In the genomic region with DNA sequence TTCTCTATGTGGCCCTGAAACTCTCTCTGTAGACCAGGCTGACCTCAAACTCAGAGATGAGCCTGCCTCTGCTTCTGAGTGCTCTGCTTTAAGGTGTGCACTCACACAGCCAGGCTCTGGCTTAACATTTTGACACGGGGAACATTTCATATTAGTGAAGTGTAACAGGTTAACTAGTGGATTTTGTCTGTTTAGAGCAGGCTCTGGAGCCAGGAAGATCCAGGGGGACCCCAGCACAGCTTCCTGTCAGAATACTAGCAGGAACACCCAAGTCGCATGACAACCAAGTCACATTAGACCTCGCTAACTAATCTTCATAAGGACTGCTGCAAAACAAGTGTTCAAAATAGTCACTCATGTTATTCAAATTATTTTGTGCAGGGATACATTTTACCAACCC, we compare ENCODE assay signal across 8 mouse cellular contexts. TPM values are rescaled to one million over a fixed set of nuclear protein-coding genes. Genes with fewer than 3 reads are reported as not detected.
DNase-seq lines count a peak whose midpoint lies in the region; ATAC-seq and TF ChIP-seq lines count a peak whose summit lies in the region.

No protein-coding gene starts in this region.

- H3K36me3 ChIP-seq in kidney, postnatal 0 days (ENCODE audit: insufficient read depth, low read length) = no peaks in the 10 kb centered on the region
- H3K36me3 ChIP-seq in hindbrain, embryonic 11.5 days (ENCODE audit: control insufficient read depth, insufficient read depth, low read length) = no peaks in the 10 kb centered on the region
- H3K36me3 ChIP-seq in midbrain, embryonic 13.5 days = no peaks in the 10 kb centered on the region

- peak overlapping the region; percentile 78; the same call in 1 of the 2 replicates for H3K9ac ChIP-seq in kidney, postnatal 0 days (ENCODE audit: low read depth, low read length)
- peak overlapping the region; percentile 61 for H3K9ac ChIP-seq in hindbrain, embryonic 11.5 days (ENCODE audit: low read depth, low read length)
- H3K9ac ChIP-seq in midbrain, embryonic 13.5 days (replicated peaks) = peak overlapping the region; percentile 75

- ATAC-seq in kidney, postnatal 0 days (replicated peaks; ENCODE audit: low FRiP score, low read depth) = no peak
- ATAC-seq in hindbrain, embryonic 11.5 days (ENCODE audit: low FRiP score) = no peak
- ATAC-seq in midbrain, embryonic 13.5 days = no peak

- H3K4me1 ChIP-seq in kidney, postnatal 0 days (replicated peaks; ENCODE audit: insufficient read depth, low read length) = 0 out of 2 replicates have a peak, but pooled peaks cover 4% of the 10 kb centered on the region
- H3K4me1 ChIP-seq in bone marrow macrophage, adult 2 months (ENCODE audit: control insufficient read depth, insufficient read depth, low read length) = peaks cover 14% of the 10 kb centered on the region
- no peaks in the 10 kb centered on the region for H3K4me1 ChIP-seq in hindbrain, embryonic 11.5 days (replicated peaks; ENCODE audit: control insufficient read depth, insufficient read depth, low read length)
- peaks cover 11% of the 10 kb centered on the region for H3K4me1 ChIP-seq in midbrain, embryonic 13.5 days (replicated peaks)

- H3K27me3 ChIP-seq in kidney, postnatal 0 days (ENCODE audit: insufficient read depth, low read length) = no peaks in the 10 kb centered on the region
- H3K27me3 ChIP-seq in hindbrain, embryonic 11.5 days (ENCODE audit: control insufficient read depth, insufficient read depth, low read length) = no peaks in the 10 kb centered on the region
- H3K27me3 ChIP-seq in midbrain, embryonic 13.5 days = peaks cover 3% of the 10 kb centered on the region; the same call in 1 of the 2 replicates

- no peak for TF ChIP-seq CTCF in kidney, postnatal 0 days (IDR thresholded peaks at IDR 0.05; ENCODE audit: low read depth)
- no peak for TF ChIP-seq CTCF in bone marrow macrophage, adult 2 months (IDR thresholded peaks at IDR 0.05; ENCODE audit: low read depth, low read length)

- TF ChIP-seq POLR2A in bone marrow macrophage, adult 2 months (IDR thresholded peaks at IDR 0.05; ENCODE audit: borderline replicate concordance, low read depth, low read length) = no peak

- intact Hi-C loops in gastrocnemius, postnatal 36 days (cut with DNase I) = no loop called here

- H3K4me2 ChIP-seq in kidney, postnatal 0 days (ENCODE audit: low read length) = peak overlapping the region; percentile 75
- peak overlapping the region; percentile 76 for H3K4me2 ChIP-seq in hindbrain, embryonic 11.5 days (replicated peaks; ENCODE audit: low read depth, low read length)
- peak overlapping the region; percentile 62 for H3K4me2 ChIP-seq in midbrain, embryonic 13.5 days (replicated peaks)

- 0 out of 2 replicates have a peak overlapping the region, but pooled peaks have one; percentile 94 for H3K27ac ChIP-seq in kidney, postnatal 0 days
- H3K27ac ChIP-seq in bone marrow macrophage, adult 2 months (ENCODE audit: insufficient read depth, low read depth, low read length) = 0 out of 2 replicates have a peak overlapping the region, but pooled peaks have one; percentile 18
- no peak overlapping the region for H3K27ac ChIP-seq in hindbrain, embryonic 11.5 days (ENCODE audit: low read depth, low read length)
- H3K27ac ChIP-seq in midbrain, embryonic 13.5 days = peak overlapping the region; percentile 85; the same call in 1 of the 2 replicates

- peak overlapping the region; percentile 70 for H3K4me3 ChIP-seq in kidney, postnatal 0 days (replicated peaks; ENCODE audit: low read depth, low read length)
- peak overlapping the region; percentile 75 for H3K4me3 ChIP-seq in bone marrow macrophage, adult 2 months (ENCODE audit: insufficient read depth, low read length)
- peak overlapping the region; percentile 83 for H3K4me3 ChIP-seq in hindbrain, embryonic 11.5 days (ENCODE audit: low read depth, low read length)
- H3K4me3 ChIP-seq in midbrain, embryonic 13.5 days (replicated peaks) = peak overlapping the region; percentile 70

- H3K9me3 ChIP-seq in kidney, postnatal 0 days (replicated peaks; ENCODE audit: low read length) = no peaks in the 10 kb centered on the region
- no peaks in the 10 kb centered on the region for H3K9me3 ChIP-seq in hindbrain, embryonic 11.5 days (ENCODE audit: control insufficient read depth, low read length)
- H3K9me3 ChIP-seq in midbrain, embryonic 13.5 days = no peaks in the 10 kb centered on the region

- DNase-seq in kidney, postnatal 0 days (ENCODE audit: low spot score) = no peak
- DNase-seq in kidney, postnatal 10 days = no peak
- no peak for DNase-seq in hindbrain, embryonic 11.5 days (ENCODE audit: low spot score)
- no peak for DNase-seq in gastrocnemius, postnatal 36 days
- no peak for DNase-seq in cerebellum, postnatal 36 days
- no peak for DNase-seq in spleen, postnatal 14 days (ENCODE audit: low spot score in 2 of 2)

- 20% methylated on average over 3 of the region's 3 CpGs for WGBS in kidney, postnatal 0 days
- WGBS in hindbrain, embryonic 11.5 days = 34% methylated on average over 3 of the region's 3 CpGs
- 24% methylated on average over 3 of the region's 3 CpGs for WGBS in midbrain, embryonic 13.5 days

RNA-seq across cellular contexts. Expression of gene Ogdh, which starts 0.6 kb away (rescaled TPM):
- 125 and 138 TPM in 2 replicates for polyA plus RNA-seq in kidney, postnatal 0 days (2015; fragmentation: Nextera tagmentation; extraction: Ambion mirVana)
- 52.8 and 57.1 TPM in 2 replicates for polyA plus RNA-seq in bone marrow macrophage, adult 2 months (2012; ENCODE audit: insufficient read depth, insufficient read length, missing spikeins)
- 70.2 and 82.1 TPM in 2 replicates for polyA plus RNA-seq in hindbrain, embryonic 11.5 days (2014; fragmentation: Nextera tagmentation; extraction: Ambion mirVana)
- 92.5 and 95.5 TPM in 2 replicates for polyA plus RNA-seq in midbrain, embryonic 13.5 days (2015; fragmentation: Nextera tagmentation; extraction: Ambion mirVana)
- 100 to 1,000 TPM; 628 to 695 TPM for total RNA-seq in gastrocnemius, postnatal 36 days (2021)

RNA-seq across cellular contexts. Expression of gene Tmed4, which starts 16.2 kb away (rescaled TPM):
- 163 and 168 TPM in 2 replicates for polyA plus RNA-seq in kidney, postnatal 0 days (2015; fragmentation: Nextera tagmentation; extraction: Ambion mirVana)
- 52.9 and 55.0 TPM in 2 replicates for polyA plus RNA-seq in bone marrow macrophage, adult 2 months (2012; ENCODE audit: insufficient read depth, insufficient read length, missing spikeins)
- polyA plus RNA-seq in hindbrain, embryonic 11.5 days (2014; fragmentation: Nextera tagmentation; extraction: Ambion mirVana) = 152 and 166 TPM in 2 replicates
- polyA plus RNA-seq in midbrain, embryonic 13.5 days (2015; fragmentation: Nextera tagmentation; extraction: Ambion mirVana) = 156 and 159 TPM in 2 replicates
- total RNA-seq in gastrocnemius, postnatal 36 days (2021) = 10 to 100 TPM; 51.6 to 60.8 TPM

RNA-seq across cellular contexts. Expression of gene Ddx56, which starts 23.3 kb away (rescaled TPM):
- polyA plus RNA-seq in kidney, postnatal 0 days (2015; fragmentation: Nextera tagmentation; extraction: Ambion mirVana) = 73.2 and 75.3 TPM in 2 replicates
- polyA plus RNA-seq in bone marrow macrophage, adult 2 months (2012; ENCODE audit: insufficient read depth, insufficient read length, missing spikeins) = 16.2 and 19.2 TPM in 2 replicates
- polyA plus RNA-seq in hindbrain, embryonic 11.5 days (2014; fragmentation: Nextera tagmentation; extraction: Ambion mirVana) = 93.9 and 103 TPM in 2 replicates
- 76.7 and 79.8 TPM in 2 replicates for polyA plus RNA-seq in midbrain, embryonic 13.5 days (2015; fragmentation: Nextera tagmentation; extraction: Ambion mirVana)
- 10 to 100 TPM; 22.0 to 30.1 TPM for total RNA-seq in gastrocnemius, postnatal 36 days (2021)
